Mouse (Mus musculus) liver, postnatal 0 days (tissue): ENCODE measurements around the gene Ern1.

Experiments
- CTCF ChIP-seq: sonication (generic); IDR thresholded peaks from 2 replicates; pipeline ENCODE4 v1.5.1; 2016; ENCODE audit warnings: antibody characterized with exemption, low read depth
- EP300 ChIP-seq: IDR thresholded peaks from 2 replicates; pipeline ENCODE4 v1.6.1; 2016; ENCODE audit warnings: antibody characterized with exemption, low read depth, mild to moderate bottlenecking

DNA sequence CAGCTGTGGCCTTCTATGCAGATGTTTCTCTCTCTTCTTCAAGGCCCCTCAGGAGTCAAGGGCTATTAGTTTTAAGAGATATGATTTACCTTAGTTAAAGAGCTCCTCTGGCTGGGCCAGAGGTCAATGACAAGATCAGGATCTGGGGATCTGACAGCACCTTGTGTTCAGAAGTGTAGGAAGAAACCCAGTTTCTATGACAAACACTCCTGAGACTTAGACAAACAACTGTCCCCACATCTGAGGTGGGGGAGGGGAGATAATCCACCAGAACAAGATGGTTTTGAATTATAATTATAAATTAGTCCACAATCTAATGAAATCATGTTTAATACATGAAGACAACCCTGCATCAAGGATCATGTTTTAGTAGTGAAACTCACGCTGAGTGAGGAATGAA lies 8.9 kb downstream of the Ern1 start:
- TF ChIP-seq EP300 (no peak), CTCF (no peak)
